Mouse (Mus musculus): ENCODE results near the gene Ankub1. TPM values are rescaled to one million over a fixed set of nuclear protein-coding genes. Genes with fewer than 3 reads are reported as not detected.
A peak's percentile ranks its signal among the peaks of the same experiment; 100 is the strongest.

Gene Ankub1
- polyA plus RNA-seq, 1 experiment from 2014 or later = not detected

DNA sequence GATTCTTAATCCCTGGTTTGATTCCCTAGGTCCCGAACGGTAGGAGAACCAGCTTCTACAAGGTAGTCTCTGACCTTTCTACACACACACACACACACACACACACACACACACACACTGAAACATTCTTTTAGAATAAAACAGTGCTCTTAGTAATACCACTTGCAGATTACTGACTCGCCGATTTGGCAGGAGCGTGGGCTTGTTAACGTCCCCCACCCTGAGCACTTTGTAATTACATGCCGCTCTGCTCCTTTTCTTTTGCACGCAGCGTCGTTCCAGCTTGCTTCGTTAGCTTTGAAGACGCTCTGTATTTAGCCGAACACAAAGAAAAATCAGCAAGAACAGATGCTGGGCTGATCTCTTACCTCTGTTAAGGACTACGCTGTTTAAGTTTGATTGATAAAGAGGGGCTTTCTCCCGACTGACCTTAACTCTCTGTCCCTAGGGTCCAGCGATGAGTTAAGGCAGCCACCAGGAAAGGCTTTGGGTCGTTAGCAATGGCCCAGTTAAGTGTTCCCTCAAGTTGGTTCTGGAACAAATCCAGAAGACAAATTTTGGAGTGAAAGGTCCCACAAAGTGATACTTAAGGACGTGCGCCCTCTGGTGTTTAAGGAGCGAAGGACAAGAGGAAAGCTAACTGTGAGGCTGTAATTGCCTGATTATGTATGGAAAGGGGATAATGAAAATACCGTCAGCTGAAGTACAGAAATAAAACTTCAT is 67.2 kb downstream of the Ankub1 start:
- WGBS = 30% methylated on average over 21 of the region's 21 CpGs
- Histone ChIP-seq H3K27me3 (ENCODE audit: control insufficient read depth, insufficient read depth, low read length) (no peaks in the 10 kb centered on the region), H3K4me2 (ENCODE audit: low read depth, low read length) (peak overlapping the region; percentile 47), H3K9me3 (replicated peaks; ENCODE audit: control insufficient read depth, low read length) (no peaks in the 10 kb centered on the region), H3K36me3 (ENCODE audit: control insufficient read depth, insufficient read depth, low read length) (no peaks in the 10 kb centered on the region), H3K4me1 (ENCODE audit: control insufficient read depth, insufficient read depth, low read length) (no peaks in the 10 kb centered on the region), H3K9ac (ENCODE audit: low read length) (peak overlapping the region; percentile 61), H3K27ac (ENCODE audit: low read length) (no peak overlapping the region), H3K4me3 (replicated peaks; ENCODE audit: low read length) (peak overlapping the region; percentile 38)
- ATAC-seq (ENCODE audit: insufficient read depth, low FRiP score) = no peak

DNA sequence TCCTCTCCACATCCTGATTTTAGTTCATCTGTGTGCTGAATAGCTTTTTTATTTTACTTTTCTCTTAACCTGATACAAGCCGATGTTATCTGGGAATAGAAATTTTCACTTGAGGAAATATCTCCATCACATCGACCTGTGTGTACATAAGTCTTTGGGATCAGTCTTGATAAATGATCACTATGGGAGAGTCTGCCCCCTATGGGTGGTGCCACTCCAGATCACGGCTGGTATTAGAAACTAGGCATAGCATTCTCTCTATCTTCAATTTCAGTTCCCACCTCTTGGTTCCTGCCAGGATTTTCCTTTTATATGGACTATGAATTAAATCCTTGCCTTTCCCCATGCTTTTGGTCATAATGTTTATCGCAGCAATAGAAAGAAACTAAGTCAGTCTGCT is 72.9 kb downstream of the Ankub1 start:
- H3K27ac ChIP-seq (ENCODE audit: low read length) = no peak overlapping the region
- 62% methylated on average over 4 of the region's 4 CpGs for WGBS
- no peak overlapping the region for H3K4me3 ChIP-seq (replicated peaks; ENCODE audit: low read length)
- no peaks in the 10 kb centered on the region for H3K4me1 ChIP-seq (ENCODE audit: control insufficient read depth, insufficient read depth, low read length)
- no peaks in the 10 kb centered on the region for H3K36me3 ChIP-seq (ENCODE audit: control insufficient read depth, insufficient read depth, low read length)
- H3K4me2 ChIP-seq (ENCODE audit: low read depth, low read length) = no peak overlapping the region
- no peaks in the 10 kb centered on the region for H3K9me3 ChIP-seq (replicated peaks; ENCODE audit: control insufficient read depth, low read length)
- H3K27me3 ChIP-seq (ENCODE audit: control insufficient read depth, insufficient read depth, low read length) = no peaks in the 10 kb centered on the region
- no peak overlapping the region for H3K9ac ChIP-seq (ENCODE audit: low read length)
- ATAC-seq (ENCODE audit: insufficient read depth, low FRiP score) = no peak

DNA sequence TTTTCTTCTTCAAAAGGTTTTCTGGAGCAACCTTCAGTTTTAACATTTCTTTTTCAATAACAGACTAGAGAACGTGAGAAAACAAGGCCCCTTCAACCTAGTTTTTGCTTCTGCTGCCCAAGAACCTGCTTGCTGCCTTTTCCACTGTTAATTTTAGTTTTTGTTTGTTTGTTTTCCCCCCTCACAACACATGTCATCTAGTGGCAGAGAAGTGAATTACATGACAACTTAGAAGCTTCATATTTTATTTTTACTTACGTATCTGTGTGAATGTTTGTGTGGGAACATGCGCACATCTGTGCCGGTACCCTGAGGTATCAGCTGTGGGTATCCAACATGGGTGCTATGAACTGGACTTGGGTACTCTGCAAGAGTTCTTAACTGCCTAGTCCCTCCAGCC is 76.9 kb downstream of the Ankub1 start:
- Histone ChIP-seq H3K4me2 (ENCODE audit: low read depth, low read length) (no peak overlapping the region), H3K27me3 (ENCODE audit: control insufficient read depth, insufficient read depth, low read length) (no peaks in the 10 kb centered on the region), H3K4me1 (ENCODE audit: control insufficient read depth, insufficient read depth, low read length) (no peaks in the 10 kb centered on the region), H3K36me3 (ENCODE audit: control insufficient read depth, insufficient read depth, low read length) (no peaks in the 10 kb centered on the region), H3K27ac (ENCODE audit: low read length) (no peak overlapping the region), H3K9ac (ENCODE audit: low read length) (no peak overlapping the region), H3K4me3 (replicated peaks; ENCODE audit: low read length) (no peak overlapping the region), H3K9me3 (replicated peaks; ENCODE audit: control insufficient read depth, low read length) (no peaks in the 10 kb centered on the region)
- WGBS = 88% methylated on average over 4 of the region's 4 CpGs
- no peak for ATAC-seq (ENCODE audit: insufficient read depth, low FRiP score)

DNA sequence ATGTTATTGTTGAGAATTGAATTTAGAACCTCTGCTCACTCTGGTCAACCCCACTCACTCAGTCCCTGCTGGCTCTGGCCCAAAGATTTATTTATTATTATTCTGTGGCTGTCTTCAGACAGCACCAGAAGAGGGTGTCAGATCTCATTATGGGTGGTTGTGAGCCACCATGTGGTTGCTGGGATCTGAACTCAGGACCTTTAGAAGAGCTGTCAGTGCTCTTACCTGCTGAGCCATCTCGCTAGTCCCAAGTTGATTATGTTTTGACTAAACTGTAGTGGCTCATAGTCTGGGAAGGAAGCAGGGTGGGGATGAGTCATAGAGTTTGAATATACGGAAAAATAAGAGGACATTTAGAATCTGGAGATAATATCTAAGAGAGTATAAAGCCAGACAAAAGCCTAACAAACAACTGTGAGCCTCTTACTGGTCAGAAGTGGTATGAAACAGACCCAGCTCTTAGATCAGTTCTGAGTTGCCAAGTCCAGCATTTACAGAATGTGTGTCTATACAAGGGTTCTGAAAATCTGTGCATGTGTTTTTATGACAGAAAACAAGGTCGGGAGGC is 80.1 kb downstream of the Ankub1 start:
- Histone ChIP-seq H3K36me3 (ENCODE audit: control insufficient read depth, insufficient read depth, low read length) (no peaks in the 10 kb centered on the region), H3K4me2 (ENCODE audit: low read depth, low read length) (no peak overlapping the region), H3K4me1 (ENCODE audit: control insufficient read depth, insufficient read depth, low read length) (no peaks in the 10 kb centered on the region), H3K27ac (ENCODE audit: low read length) (no peak overlapping the region), H3K4me3 (replicated peaks; ENCODE audit: low read length) (no peak overlapping the region), H3K27me3 (ENCODE audit: control insufficient read depth, insufficient read depth, low read length) (no peaks in the 10 kb centered on the region), H3K9me3 (replicated peaks; ENCODE audit: control insufficient read depth, low read length) (no peaks in the 10 kb centered on the region), H3K9ac (ENCODE audit: low read length) (no peak overlapping the region)
- WGBS = 66% methylated on average over 3 of the region's 3 CpGs
- ATAC-seq (ENCODE audit: insufficient read depth, low FRiP score) = no peak

DNA sequence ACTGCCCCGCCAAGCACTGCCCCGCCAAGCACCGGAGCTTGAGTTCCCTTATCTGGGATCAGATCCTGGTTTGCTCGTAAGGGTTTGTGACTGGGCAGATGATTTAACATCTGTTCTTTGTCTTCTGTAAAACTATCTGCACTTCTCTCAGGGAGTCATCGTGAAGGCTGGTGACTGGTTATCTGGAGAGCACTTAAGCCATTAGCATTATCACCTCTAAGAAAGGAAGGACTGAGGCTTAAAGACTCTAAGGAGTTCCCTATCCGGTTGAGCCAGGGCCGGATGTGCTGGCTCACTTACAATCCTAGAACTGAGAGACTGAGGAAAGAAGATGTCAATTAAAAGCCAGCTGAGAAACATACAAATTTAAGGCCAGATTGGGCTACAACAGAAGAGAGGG is 80.8 kb downstream of the Ankub1 start:
- Histone ChIP-seq H3K4me3 (replicated peaks; ENCODE audit: low read length) (no peak overlapping the region), H3K9ac (ENCODE audit: low read length) (no peak overlapping the region), H3K27ac (ENCODE audit: low read length) (no peak overlapping the region), H3K4me1 (ENCODE audit: control insufficient read depth, insufficient read depth, low read length) (no peaks in the 10 kb centered on the region), H3K36me3 (ENCODE audit: control insufficient read depth, insufficient read depth, low read length) (no peaks in the 10 kb centered on the region), H3K27me3 (ENCODE audit: control insufficient read depth, insufficient read depth, low read length) (no peaks in the 10 kb centered on the region), H3K9me3 (replicated peaks; ENCODE audit: control insufficient read depth, low read length) (no peaks in the 10 kb centered on the region), H3K4me2 (ENCODE audit: low read depth, low read length) (no peak overlapping the region)
- 48% methylated on average over 7 of the region's 7 CpGs for WGBS
- no peak for ATAC-seq (ENCODE audit: insufficient read depth, low FRiP score)

Small RNAs within 50 kb of the gene (microRNA-seq; reads per million reads assigned to microRNA genes)
- not detected for gene Mir6377

Other genes starting within 250 kb of the Ankub1 start
- gene Wwtr1, start 116.9 kb downstream of the Ankub1 start, polyA plus RNA-seq (2015; fragmentation: Nextera tagmentation; extraction: Ambion mirVana) = 15.5 and 16.2 TPM in 2 replicates
- 62.2 and 74.5 TPM in 2 replicates for gene Commd2, start 41.1 kb downstream of the Ankub1 start, polyA plus RNA-seq (2015; fragmentation: Nextera tagmentation; extraction: Ambion mirVana)
- gene Rnf13, start 43.3 kb upstream of the Ankub1 start, polyA plus RNA-seq (2015; fragmentation: Nextera tagmentation; extraction: Ambion mirVana) = 79.4 and 84.1 TPM in 2 replicates
- gene Pfn2, start 155.3 kb upstream of the Ankub1 start, polyA plus RNA-seq (2015; fragmentation: Nextera tagmentation; extraction: Ambion mirVana) = 56.5 and 60.5 TPM in 2 replicates